Comparison of ENCODE assay signal across 7 mouse cellular contexts in genomic region chr10:94035658-94036374, GRCm38 (mm10). TPM values are rescaled to one million over a fixed set of nuclear protein-coding genes. Genes with fewer than 3 reads are reported as not detected.
DNase-seq lines count a peak whose midpoint lies in the region; ATAC-seq lines count a peak whose summit lies in the region.

Gene Vezt (minus strand): TSS chr10:94035817.
Gene Fgd6 (plus strand): TSS chr10:94036001.

- peak within 1 kb of the TSS; percentile 70 for H3K4me2 ChIP-seq in intestine, embryonic 16.5 days (ENCODE audit: low read depth, low read length)
- peak within 1 kb of the TSS; percentile 78 for H3K4me2 ChIP-seq in midbrain, embryonic 11.5 days

- DNase-seq in adrenal gland, adult 8-10 months, result peak; percentile 98
- peak; percentile 99 for DNase-seq in embryo, embryonic 9.5 days (ENCODE audit: extremely low spot score)
- peak; percentile 98 for DNase-seq in gastrocnemius, postnatal 4 days (ENCODE audit: low spot score in 2 of 2)
- DNase-seq in left cerebral cortex, postnatal 36 days (ENCODE audit: low spot score in 2 of 2), result peak; percentile 98
- DNase-seq in midbrain, embryonic 11.5 days (ENCODE audit: low spot score, missing footprints), result peak; percentile 100
- peak; percentile 97 for DNase-seq in skeletal muscle tissue, adult 2 months (ENCODE audit: low read depth, low spot score)

- H3K9ac ChIP-seq in intestine, embryonic 16.5 days (ENCODE audit: low read depth, low read length), result peak within 1 kb of the TSS; percentile 89
- peak within 1 kb of the TSS; percentile 87 for H3K9ac ChIP-seq in midbrain, embryonic 11.5 days (ENCODE audit: low read length)

- H3K9me3 ChIP-seq in intestine, embryonic 16.5 days (ENCODE audit: control insufficient read depth, low read length), result no peaks in the 10 kb centered on the region
- H3K9me3 ChIP-seq in midbrain, embryonic 11.5 days (ENCODE audit: control insufficient read depth, low read length), result no peaks in the 10 kb centered on the region

- ATAC-seq in intestine, embryonic 16.5 days, result peak; percentile 99
- peak; percentile 98 for ATAC-seq in midbrain, embryonic 11.5 days (ENCODE audit: low FRiP score)

- intact Hi-C loops in left cerebral cortex, postnatal 36 days (cut with DNase I), result loop anchor here (1.0 to 5.0 kb wide), 3 partner anchors 46 to 112 kb away; partner anchors contain the start of gene Nr2c1

- peak within 1 kb of the TSS; percentile 97 for H3K4me3 ChIP-seq in intestine, embryonic 16.5 days (ENCODE audit: low read length)
- H3K4me3 ChIP-seq in midbrain, embryonic 11.5 days (ENCODE audit: low read depth, low read length), result peak within 1 kb of the TSS; percentile 85

- peaks cover 10% of the 10 kb centered on the region for H3K4me1 ChIP-seq in intestine, embryonic 16.5 days (ENCODE audit: control insufficient read depth, insufficient read depth, low read length)
- H3K4me1 ChIP-seq in midbrain, embryonic 11.5 days (ENCODE audit: control insufficient read depth, insufficient read depth, low read length), result peaks cover 20% of the 10 kb centered on the region

- H3K36me3 ChIP-seq in intestine, embryonic 16.5 days (ENCODE audit: control insufficient read depth, insufficient read depth, low read length), result no peaks in the 10 kb centered on the region
- H3K36me3 ChIP-seq in midbrain, embryonic 11.5 days (ENCODE audit: control insufficient read depth, insufficient read depth, low read length), result no peaks in the 10 kb centered on the region

- WGBS in intestine, embryonic 16.5 days, result under 1% methylated on average over 77 of the region's 77 CpGs
- WGBS in midbrain, embryonic 11.5 days, result under 1% methylated on average over 74 of the region's 77 CpGs

- H3K27me3 ChIP-seq in intestine, embryonic 16.5 days (replicated peaks; ENCODE audit: control insufficient read depth, insufficient read depth, low read length), result no peaks in the 10 kb centered on the region
- H3K27me3 ChIP-seq in midbrain, embryonic 11.5 days (ENCODE audit: control insufficient read depth, insufficient read depth, low read length), result no peaks in the 10 kb centered on the region

- H3K27ac ChIP-seq in intestine, embryonic 16.5 days (ENCODE audit: low read length), result peak within 1 kb of the TSS; percentile 73
- peak within 1 kb of the TSS; percentile 49 for H3K27ac ChIP-seq in midbrain, embryonic 11.5 days (ENCODE audit: low read depth, low read length)

RNA-seq across cellular contexts. Expression of gene Vezt, which starts in this region (rescaled TPM):
- total RNA-seq in adrenal gland, adult 8-10 months (2022), result 10 to 100 TPM; 18.4 to 30.9 (median 25.1) TPM
- 10 to 100 TPM; 30.4 to 40.6 TPM for total RNA-seq in gastrocnemius, postnatal 4 days (2021)
- 17.1 and 18.5 TPM in 2 replicates for polyA plus RNA-seq in intestine, embryonic 16.5 days (2015; fragmentation: Nextera tagmentation; extraction: Ambion mirVana)
- 10 to 100 TPM; 76.5 to 81.5 TPM for total RNA-seq in left cerebral cortex, postnatal 36 days (2021)
- 45.9 and 46.7 TPM in 2 replicates for polyA plus RNA-seq in midbrain, embryonic 11.5 days (2014; fragmentation: Nextera tagmentation; extraction: Ambion mirVana)

RNA-seq across cellular contexts. Expression of gene Fgd6, which starts in this region (rescaled TPM):
- 1 to 10 TPM; 4.5 to 6.5 (median 5.7) TPM for total RNA-seq in adrenal gland, adult 8-10 months (2022)
- total RNA-seq in gastrocnemius, postnatal 4 days (2021), result 1 to 10 TPM; 2.1 to 3.6 TPM
- 2.7 and 3.0 TPM in 2 replicates for polyA plus RNA-seq in intestine, embryonic 16.5 days (2015; fragmentation: Nextera tagmentation; extraction: Ambion mirVana)
- total RNA-seq in left cerebral cortex, postnatal 36 days (2021), result 10 to 100 TPM in 1 of 2 experiments, 1 to 10 TPM in 1; 9.7 to 11.8 TPM
- 4.9 and 5.6 TPM in 2 replicates for polyA plus RNA-seq in midbrain, embryonic 11.5 days (2014; fragmentation: Nextera tagmentation; extraction: Ambion mirVana)

Comparison
In these comparisons a context has a peak if more than half of its experiments do, and no peak if none do; other contexts are left out.
1. Peak in every context shown above with its lines: DNase-seq, ATAC-seq, H3K4me3 ChIP-seq and H3K27ac ChIP-seq.